Mouse (Mus musculus) C2C12 (cell line): ENCODE measurements around the gene Trim40.

ENCODE experiments used
- CEBPB ChIP-seq: IDR thresholded peaks from one replicate; pipeline ENCODE4 v1.6.1; 2011; ENCODE audit warnings: low read depth, mild to moderate bottlenecking, control low read depth, moderate library complexity
- CTCF ChIP-seq: IDR thresholded peaks from one replicate; pipeline ENCODE4 v1.5.1; 2011; ENCODE audit not compliant: control insufficient read depth, insufficient read depth, insufficient read length
- MYOG ChIP-seq: IDR thresholded peaks from one replicate; pipeline ENCODE4 v1.6.1; 2011; ENCODE audit not compliant: control insufficient read depth, insufficient read length; ENCODE audit errors: extremely low read depth

- TF ChIP-seq CTCF = no peak
- no peak for TF ChIP-seq CEBPB
- TF ChIP-seq MYOG = no peak
Observed at GRCm38 (mm10) chr17:36836874-36837647, 52.9 kb downstream of the Trim40 start, which contains the start of gene Trim26.
